Mouse (Mus musculus): ENCODE results near the gene Parp11.

DNA sequence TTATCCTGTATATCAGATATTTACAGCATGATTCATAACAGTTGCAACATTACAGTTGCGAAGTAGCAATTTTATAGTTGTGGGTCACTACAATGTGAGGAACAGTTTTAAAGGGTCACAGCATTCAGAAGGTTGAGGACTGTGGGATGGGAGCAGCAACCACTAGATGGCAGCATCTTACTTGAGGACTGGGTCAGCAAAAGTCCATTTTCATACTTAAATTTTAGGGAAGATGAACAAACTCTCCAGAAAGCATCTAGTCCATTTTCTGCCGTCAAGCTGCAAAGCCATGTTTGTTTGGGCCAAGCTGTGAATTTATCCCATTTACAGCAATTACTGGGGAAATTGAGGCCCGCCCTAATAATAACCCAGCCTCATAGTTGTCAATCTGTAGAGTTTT lies 55.9 kb downstream of the Parp11 start:
- no peak for TF ChIP-seq TCF12 (IDR thresholded peaks at IDR 0.05; ENCODE audit: insufficient read depth, poor library complexity, severe bottlenecking)
- TF ChIP-seq POLR2A (IDR thresholded peaks at IDR 0.05; ENCODE audit: insufficient read length, low read depth): no peak
- TF ChIP-seq MYOG (IDR thresholded peaks at IDR 0.05; ENCODE audit: control insufficient read depth in 1 of 3, insufficient read depth in 1 of 3, insufficient read length in 2 of 3, low read depth in 2 of 3): no peak
- no peak for TF ChIP-seq USF1 (IDR thresholded peaks at IDR 0.05; ENCODE audit: low read depth)
- TF ChIP-seq MYOD1 (IDR thresholded peaks at IDR 0.05; ENCODE audit: control insufficient read depth in 1 of 3, insufficient read length in 2 of 3, low read depth in 2 of 3): no peak
- TF ChIP-seq CEBPB (IDR thresholded peaks at IDR 0.05; ENCODE audit: insufficient read depth, poor library complexity, severe bottlenecking): no peak
- TF ChIP-seq POLR2AphosphoS2 (IDR thresholded peaks at IDR 0.05; ENCODE audit: insufficient read length, low read depth): no peak
- TF ChIP-seq E2F4 (IDR thresholded peaks at IDR 0.05; ENCODE audit: insufficient read depth): no peak
- no peak for TF ChIP-seq MAX (IDR thresholded peaks at IDR 0.05; ENCODE audit: low read depth)
- no peak for TF ChIP-seq TCF3 (IDR thresholded peaks at IDR 0.05; ENCODE audit: insufficient read length, low read depth)
- TF ChIP-seq SRF (IDR thresholded peaks at IDR 0.05; ENCODE audit: control insufficient read depth, insufficient read length, low read depth): no peak
- TF ChIP-seq REST (IDR thresholded peaks at IDR 0.05; ENCODE audit: insufficient read depth, insufficient read length): no peak

Data from myocyte (in vitro differentiated cells).